Mouse (Mus musculus) activated CD4-positive, CD25-positive, alpha-beta regulatory T cell, adult 4 months (primary cell): ENCODE results near the gene Erlin1. TPM values are rescaled to one million over a fixed set of nuclear protein-coding genes. Genes with fewer than 3 reads are reported as not detected.

Experiments
- ATAC-seq: one replicate; pipeline ENCODE4 v1.8.0; 2017
- polyA plus RNA-seq, 2 experiments: library from polyadenylated mRNA; unstranded; fragments of 100-300 nt; shearing (Covaris generic); gene quantifications; one replicate each; pipeline ENCODE4 v1.2.1; 2017

The Erlin1 gene
- 1 to 10 TPM; 4.2 to 4.9 TPM for polyA plus RNA-seq

GRCm38 (mm10) chr19:44069121-44069913 is at the start of gene Erlin1:
Gene Erlin1, minus strand, starts transcription at chr19:44069785.
- peak; percentile 71 for ATAC-seq

GRCm38 (mm10) chr19:44117793-44118192 is 48.2 kb upstream of the Erlin1 start:
- no peak for ATAC-seq

- ATAC-seq: no peak
Measured at GRCm38 (mm10) chr19:44111706-44112105, 42.1 kb upstream of the Erlin1 start.

- ATAC-seq: no peak
Measured at GRCm38 (mm10) chr19:44110356-44110755, 40.8 kb upstream of the Erlin1 start.

- ATAC-seq: no peak
Measured at GRCm38 (mm10) chr19:44108996-44109395, 39.4 kb upstream of the Erlin1 start.

GRCm38 (mm10) chr19:44107661-44108521 is 38.3 kb upstream of the Erlin1 start:
- ATAC-seq: no peak

- peak; percentile 99 for ATAC-seq
Measured at GRCm38 (mm10) chr19:44106831-44107660, 37.5 kb upstream of the Erlin1 start, which contains the start of gene Chuk. Gene Chuk, minus strand, starts transcription at chr19:44107480.

- no peak for ATAC-seq
Measured at GRCm38 (mm10) chr19:44104393-44104792, 34.8 kb upstream of the Erlin1 start.

- ATAC-seq: no peak
Measured at GRCm38 (mm10) chr19:44103001-44103400, 33.4 kb upstream of the Erlin1 start.

- ATAC-seq: no peak
Measured at GRCm38 (mm10) chr19:44100840-44101239, 31.3 kb upstream of the Erlin1 start.

- ATAC-seq: no peak
Measured at GRCm38 (mm10) chr19:44086278-44086677, 16.7 kb upstream of the Erlin1 start.

- ATAC-seq: no peak
Measured at GRCm38 (mm10) chr19:44080920-44081319, 11.3 kb upstream of the Erlin1 start.

- ATAC-seq: no peak
Measured at GRCm38 (mm10) chr19:44080023-44080422, 10.4 kb upstream of the Erlin1 start.

- no peak for ATAC-seq
Measured at GRCm38 (mm10) chr19:44077024-44077423, 7.4 kb upstream of the Erlin1 start.

- ATAC-seq: no peak
Measured at GRCm38 (mm10) chr19:44076457-44076856, 6.9 kb upstream of the Erlin1 start.

- no peak for ATAC-seq
Measured at GRCm38 (mm10) chr19:44074986-44075385, 5.4 kb upstream of the Erlin1 start.

- ATAC-seq: no peak
Measured at GRCm38 (mm10) chr19:44071166-44071565, 1.6 kb upstream of the Erlin1 start.

- no peak for ATAC-seq
Measured at GRCm38 (mm10) chr19:44069914-44070232, 288 bp upstream of the Erlin1 start.

- no peak for ATAC-seq
Measured at GRCm38 (mm10) chr19:44068232-44068631, 1.4 kb downstream of the Erlin1 start.

- no peak for ATAC-seq
Measured at GRCm38 (mm10) chr19:44067323-44068049, 2.1 kb downstream of the Erlin1 start.

- ATAC-seq: no peak
Measured at GRCm38 (mm10) chr19:44064734-44065133, 4.9 kb downstream of the Erlin1 start.

GRCm38 (mm10) chr19:44063773-44064172 is 5.8 kb downstream of the Erlin1 start:
- ATAC-seq: no peak
